Mouse (Mus musculus): ENCODE results near the gene Fsd2.

Gene Fsd2

GRCm38 (mm10) chr7:81493331-81494021, 73.3 kb downstream of the Fsd2 start, which contains the start of gene Ap3b2:
Ap3b2 (minus strand) TSS chr7:81493925.
- in situ Hi-C loops (cut with MboI; ENCODE audit: unreplicated experiment in 2 of 2) = no loop called here

- in situ Hi-C loops (cut with MboI; ENCODE audit: unreplicated experiment in 2 of 2) = no loop called here
Measured at GRCm38 (mm10) chr7:81492628-81493027, 74.1 kb downstream of the Fsd2 start.

DNA sequence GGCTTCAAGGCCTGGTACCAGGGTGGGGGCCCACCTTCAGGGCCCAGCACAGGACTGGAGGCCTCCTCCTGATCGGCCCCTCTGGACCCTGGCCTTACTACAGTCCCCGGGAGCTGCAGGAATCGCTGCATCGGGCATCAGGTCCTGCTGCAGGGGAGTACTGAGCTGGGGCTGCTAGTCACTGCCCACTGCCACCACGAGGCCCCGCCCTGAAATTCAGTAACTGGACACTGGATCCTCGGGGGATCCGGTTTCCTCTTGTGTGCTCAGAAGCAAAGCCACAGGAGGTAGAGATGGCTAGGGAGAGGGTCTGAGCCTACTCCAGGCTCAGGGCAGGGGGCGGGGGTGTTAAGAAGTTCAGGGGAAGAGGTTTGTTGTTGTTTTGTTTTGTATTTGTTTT, 77.1 kb downstream of the Fsd2 start:
- in situ Hi-C loops (cut with MboI; ENCODE audit: unreplicated experiment in 2 of 2) = no loop called here
